Mouse (Mus musculus) ovary, postnatal 10 days (tissue): Measurements from ENCODE around the gene Gm9833.

Experiments
- DNase-seq: peaks from one replicate; pipeline ENCODE4 v3.0.0; 2022; ENCODE audit warnings: low spot score

The Gm9833 gene

GRCm38 (mm10) chr3:10123615-10124014 is 35.7 kb downstream of the Gm9833 start:
- DNase-seq: no peak

GRCm38 (mm10) chr3:10124071-10124470 is 36.2 kb downstream of the Gm9833 start:
- DNase-seq: no peak

- DNase-seq: no peak
Observed at GRCm38 (mm10) chr3:10125301-10125700, 37.4 kb downstream of the Gm9833 start.

- DNase-seq: no peak
Observed at GRCm38 (mm10) chr3:10126036-10126435, 38.1 kb downstream of the Gm9833 start.

- no peak for DNase-seq
Observed at GRCm38 (mm10) chr3:10126502-10126901, 38.6 kb downstream of the Gm9833 start.

- DNase-seq: no peak
Observed at GRCm38 (mm10) chr3:10126952-10127351, 39.0 kb downstream of the Gm9833 start.

- DNase-seq: no peak
Observed at GRCm38 (mm10) chr3:10127505-10127904, 39.6 kb downstream of the Gm9833 start.
